Mouse (Mus musculus) hindbrain, embryonic 11.5 days (tissue): ENCODE measurements around the gene Otulin. TPM values are rescaled to one million over a fixed set of nuclear protein-coding genes. Genes with fewer than 3 reads are reported as not detected.

ENCODE experiments used
- ATAC-seq: fragments of 200-750 bp; cut with Nextera tagmentation; 2 replicates; pipeline ENCODE4 v1.8.0; 2017; ENCODE audit warnings: mild to moderate bottlenecking, moderate TSS enrichment, moderate library complexity; ENCODE audit not compliant: low FRiP score
- DNase-seq: peaks from one replicate; pipeline ENCODE4 v3.0.0-alpha.2; 2015; ENCODE audit warnings: low spot score
- H3K27ac ChIP-seq: fragments of 300-500 bp; sonication (generic); 2 replicates; pipeline ENCODE4 v1.5.1; 2014; ENCODE audit warnings: mild to moderate bottlenecking, low read depth, low read length
- H3K27me3 ChIP-seq: fragments of 300-500 bp; sonication (generic); 2 replicates; pipeline ENCODE4 v1.6.1; 2014; ENCODE audit warnings: mild to moderate bottlenecking, low read length, moderate library complexity, mixed read lengths; ENCODE audit not compliant: control insufficient read depth, insufficient read depth
- H3K36me3 ChIP-seq: fragments of 300-500 bp; sonication (generic); 2 replicates; pipeline ENCODE4 v1.6.1; 2014; ENCODE audit warnings: mild to moderate bottlenecking, low read length, moderate library complexity, mixed read lengths; ENCODE audit not compliant: control insufficient read depth, insufficient read depth
- H3K4me1 ChIP-seq: fragments of 300-500 bp; sonication (generic); replicated peaks from 2 replicates; pipeline ENCODE4 v1.6.1; 2014; ENCODE audit warnings: low read length, mixed read lengths; ENCODE audit not compliant: control insufficient read depth, insufficient read depth
- H3K4me2 ChIP-seq: fragments of 300-500 bp; sonication (generic); replicated peaks from 2 replicates; pipeline ENCODE4 v1.6.1; 2014; ENCODE audit warnings: mild to moderate bottlenecking, low read depth, low read length
- H3K4me3 ChIP-seq: fragments of 300-500 bp; sonication (generic); 2 replicates; pipeline ENCODE4 v1.5.1; 2014; ENCODE audit warnings: low read depth, low read length
- H3K9ac ChIP-seq: fragments of 300-500 bp; sonication (generic); 2 replicates; pipeline ENCODE4 v1.6.1; 2014; ENCODE audit warnings: low read depth, low read length
- H3K9me3 ChIP-seq: fragments of 300-500 bp; sonication (generic); 2 replicates; pipeline ENCODE4 v1.6.1; 2016; ENCODE audit warnings: low read length; ENCODE audit not compliant: control insufficient read depth
- WGBS: fragments of 180-500 bp; shearing (Covaris S2); extraction: QIAGEN DNeasy Blood & Tissue Kit; methylation state at CpG from one replicate; pipeline ENCODE4 v1.1.7; 2014; 5-methylcytosine and 5-hydroxymethylcytosine counted together
- polyA plus RNA-seq: library from polyadenylated mRNA; unstranded; fragments of >200 nt; fragmentation: Nextera tagmentation; extraction: Ambion mirVana; gene quantifications from 2 replicates; pipeline ENCODE4 v1.2.1, GENCODE M21; 2014

Otulin gene
- polyA plus RNA-seq, 1 experiment from 2014 or later: 31.8 TPM

DNA sequence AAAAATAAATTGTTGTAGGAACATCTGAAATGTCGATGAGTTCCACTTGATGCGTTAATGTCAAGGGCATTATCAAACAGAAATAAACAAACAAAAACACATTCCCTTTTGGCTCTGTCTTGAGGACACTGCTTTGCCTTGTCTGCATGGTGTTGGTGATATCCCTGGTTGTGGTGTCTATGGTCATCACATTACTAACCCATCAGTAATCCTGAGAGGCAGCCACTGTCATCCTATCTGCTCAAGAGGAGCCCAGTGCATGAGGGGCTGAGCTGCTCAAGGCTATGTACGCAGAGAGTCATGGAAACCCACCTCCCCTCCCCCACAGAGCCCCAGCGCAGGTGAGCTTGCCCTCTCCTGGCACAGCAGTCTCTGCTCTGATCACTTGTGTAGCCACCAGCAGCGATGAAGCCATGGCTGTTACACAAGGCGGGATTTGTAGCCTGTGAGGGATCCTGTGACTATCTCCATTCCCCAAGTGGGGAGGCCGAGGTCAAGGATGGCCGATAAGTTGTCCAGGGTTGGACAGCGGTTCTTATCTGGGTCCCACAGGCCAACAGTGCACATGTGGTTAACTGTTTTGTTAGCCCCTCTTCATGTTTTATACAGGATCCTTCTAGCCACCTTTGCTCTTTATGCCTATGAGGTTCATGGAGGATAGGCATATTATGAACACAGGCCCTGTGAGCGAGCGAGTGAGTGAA lies 133.7 kb downstream of the Otulin start:
- 62% methylated on average over 11 of the region's 11 CpGs for WGBS
- ATAC-seq (peak; percentile 45), DNase-seq (no peak)
- Histone ChIP-seq H3K4me1 (peaks cover 15% of the 10 kb centered on the region), H3K4me3 (no peak overlapping the region), H3K4me2 (no peak overlapping the region), H3K36me3 (no peaks in the 10 kb centered on the region), H3K27me3 (no peaks in the 10 kb centered on the region), H3K27ac (peak overlapping the region; percentile 60), H3K9ac (no peak overlapping the region), H3K9me3 (no peaks in the 10 kb centered on the region)

- no peaks in the 10 kb centered on the region for H3K27me3 ChIP-seq
- peaks cover 15% of the 10 kb centered on the region for H3K4me1 ChIP-seq
- H3K9me3 ChIP-seq: no peaks in the 10 kb centered on the region
- WGBS: 24% methylated on average over 5 of the region's 5 CpGs
- H3K27ac ChIP-seq: peak overlapping the region; percentile 80
- peak; percentile 47 for DNase-seq
- H3K4me2 ChIP-seq: no peak overlapping the region
- H3K9ac ChIP-seq: no peak overlapping the region
- peak; percentile 69 for ATAC-seq
- no peaks in the 10 kb centered on the region for H3K36me3 ChIP-seq
- H3K4me3 ChIP-seq: no peak overlapping the region
These were observed 134.5 kb downstream of the Otulin start for GRCm38 (mm10) chr15:27495981-27496401.

- Histone ChIP-seq H3K27me3 (no peaks in the 10 kb centered on the region), H3K4me2 (no peak overlapping the region), H3K27ac (no peak overlapping the region), H3K4me1 (peaks cover 15% of the 10 kb centered on the region), H3K4me3 (no peak overlapping the region), H3K9ac (no peak overlapping the region), H3K9me3 (no peaks in the 10 kb centered on the region), H3K36me3 (no peaks in the 10 kb centered on the region)
- DNase-seq: no peak
- WGBS: 34% methylated on average over 10 of the region's 10 CpGs
- no peak for ATAC-seq
These were observed 137.0 kb downstream of the Otulin start for GRCm38 (mm10) chr15:27493516-27493915.

DNA sequence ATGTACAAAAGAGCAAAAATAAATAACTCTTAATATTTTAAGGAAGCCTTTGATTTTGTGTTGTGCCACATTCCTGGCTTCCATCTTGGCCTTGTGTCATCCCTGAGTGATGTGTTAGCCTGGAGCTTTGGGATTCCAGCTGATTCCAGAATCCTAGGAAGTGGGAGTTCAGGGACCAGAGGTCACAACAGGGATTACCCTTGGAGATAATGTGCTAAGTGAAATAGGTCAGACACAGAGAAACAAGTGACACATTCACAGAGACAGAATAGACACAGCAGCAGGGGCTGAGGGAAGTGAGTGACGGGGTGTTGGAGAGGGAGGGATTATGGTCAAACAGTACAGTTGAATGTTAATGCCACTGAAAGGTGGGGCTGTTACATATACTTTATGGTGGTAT lies 137.8 kb downstream of the Otulin start:
- Histone ChIP-seq H3K36me3 (no peaks in the 10 kb centered on the region), H3K4me3 (no peak overlapping the region), H3K27ac (no peak overlapping the region), H3K9me3 (no peaks in the 10 kb centered on the region), H3K4me2 (no peak overlapping the region), H3K4me1 (peaks cover 19% of the 10 kb centered on the region), H3K27me3 (no peaks in the 10 kb centered on the region), H3K9ac (no peak overlapping the region)
- no peak for DNase-seq
- ATAC-seq: no peak
- WGBS: 65% methylated on average over 1 of the region's 1 CpGs

Other genes with a start within 250 kb of the Otulin start
- 12.1 and 13.9 TPM in 2 replicates for gene Ank, start 164.0 kb downstream of the Otulin start, polyA plus RNA-seq
- 6.9 and 9.7 TPM in 2 replicates for gene Otulinl, start 50.9 kb upstream of the Otulin start, polyA plus RNA-seq